Mouse (Mus musculus): ENCODE measurements around the gene Actrt2. TPM values are rescaled to one million over a fixed set of nuclear protein-coding genes. Genes with fewer than 3 reads are reported as not detected.

Actrt2 gene
- polyA plus RNA-seq, 1 experiment from 2014 or later, result not detected

GRCm38 (mm10) chr4:154626282-154626681, 41.4 kb downstream of the Actrt2 start:
- Histone ChIP-seq H3K27me3 (ENCODE audit: insufficient read depth, low read length) (no peaks in the 10 kb centered on the region), H3K4me3 (ENCODE audit: low read depth, low read length) (no peak overlapping the region), H3K27ac (ENCODE audit: low read depth) (no peak overlapping the region), H3K36me3 (replicated peaks; ENCODE audit: insufficient read depth, low read length) (no peaks in the 10 kb centered on the region), H3K4me1 (ENCODE audit: insufficient read depth) (peaks cover 3% of the 10 kb centered on the region; the same call in 1 of the 2 replicates), H3K9me3 (ENCODE audit: low read length) (no peaks in the 10 kb centered on the region), H3K9ac (replicated peaks) (no peak overlapping the region), H3K4me2 (ENCODE audit: low read depth, low read length) (no peak overlapping the region)
- 63% methylated on average over 2 of the region's 2 CpGs for WGBS (ENCODE audit: insufficient replicate concordance)
- no peak for ATAC-seq
- TF ChIP-seq CTCF (IDR thresholded peaks at IDR 0.05; ENCODE audit: low read depth) (no peak), EP300 (IDR thresholded peaks at IDR 0.05; ENCODE audit: low read depth) (no peak)
- no peak for DNase-seq

GRCm38 (mm10) chr4:154625710-154626109, 42.0 kb downstream of the Actrt2 start:
- Histone ChIP-seq H3K9ac (replicated peaks) (no peak overlapping the region), H3K36me3 (replicated peaks; ENCODE audit: insufficient read depth, low read length) (no peaks in the 10 kb centered on the region), H3K27me3 (ENCODE audit: insufficient read depth, low read length) (no peaks in the 10 kb centered on the region), H3K4me3 (ENCODE audit: low read depth, low read length) (no peak overlapping the region), H3K27ac (ENCODE audit: low read depth) (no peak overlapping the region), H3K4me1 (ENCODE audit: insufficient read depth) (peaks cover 3% of the 10 kb centered on the region; the same call in 1 of the 2 replicates), H3K4me2 (ENCODE audit: low read depth, low read length) (no peak overlapping the region), H3K9me3 (ENCODE audit: low read length) (no peaks in the 10 kb centered on the region)
- WGBS (ENCODE audit: insufficient replicate concordance), result 74% methylated on average over 14 of the region's 14 CpGs
- TF ChIP-seq CTCF (IDR thresholded peaks at IDR 0.05; ENCODE audit: low read depth) (no peak), EP300 (IDR thresholded peaks at IDR 0.05; ENCODE audit: low read depth) (no peak)
- no peak for ATAC-seq
- no peak for DNase-seq

GRCm38 (mm10) chr4:154623241-154623640, 44.4 kb downstream of the Actrt2 start:
- no peak for DNase-seq
- H3K4me1 ChIP-seq (ENCODE audit: insufficient read depth), result peaks cover 3% of the 10 kb centered on the region; the same call in 1 of the 2 replicates
- H3K9me3 ChIP-seq (ENCODE audit: low read length), result no peaks in the 10 kb centered on the region
- no peak overlapping the region for H3K27ac ChIP-seq (ENCODE audit: low read depth)
- no peak for TF ChIP-seq EP300 (IDR thresholded peaks at IDR 0.05; ENCODE audit: low read depth)
- no peak for TF ChIP-seq CTCF (IDR thresholded peaks at IDR 0.05; ENCODE audit: low read depth)
- no peak overlapping the region for H3K4me3 ChIP-seq (ENCODE audit: low read depth, low read length)
- no peaks in the 10 kb centered on the region for H3K27me3 ChIP-seq (ENCODE audit: insufficient read depth, low read length)
- WGBS (ENCODE audit: insufficient replicate concordance), result 74% methylated on average over 3 of the region's 3 CpGs
- no peaks in the 10 kb centered on the region for H3K36me3 ChIP-seq (replicated peaks; ENCODE audit: insufficient read depth, low read length)
- ATAC-seq, result no peak
- H3K9ac ChIP-seq (replicated peaks), result no peak overlapping the region
- no peak overlapping the region for H3K4me2 ChIP-seq (ENCODE audit: low read depth, low read length)

GRCm38 (mm10) chr4:154622521-154622920, 45.1 kb downstream of the Actrt2 start:
- H3K9ac ChIP-seq (replicated peaks), result no peak overlapping the region
- no peaks in the 10 kb centered on the region for H3K36me3 ChIP-seq (replicated peaks; ENCODE audit: insufficient read depth, low read length)
- H3K27me3 ChIP-seq (ENCODE audit: insufficient read depth, low read length), result no peaks in the 10 kb centered on the region
- TF ChIP-seq CTCF (IDR thresholded peaks at IDR 0.05; ENCODE audit: low read depth) (no peak), EP300 (IDR thresholded peaks at IDR 0.05; ENCODE audit: low read depth) (no peak)
- H3K4me3 ChIP-seq (ENCODE audit: low read depth, low read length), result no peak overlapping the region
- peaks cover 5% of the 10 kb centered on the region for H3K4me1 ChIP-seq (ENCODE audit: insufficient read depth)
- H3K9me3 ChIP-seq (ENCODE audit: low read length), result no peaks in the 10 kb centered on the region
- no peak for DNase-seq
- WGBS (ENCODE audit: insufficient replicate concordance), result 88% methylated on average over 4 of the region's 4 CpGs
- H3K4me2 ChIP-seq (ENCODE audit: low read depth, low read length), result no peak overlapping the region
- no peak overlapping the region for H3K27ac ChIP-seq (ENCODE audit: low read depth)
- ATAC-seq, result no peak

Other genes with a start within 250 kb of the Actrt2 start
- gene Prdm16, start 31.0 kb downstream of the Actrt2 start, polyA plus RNA-seq (2015; fragmentation: Nextera tagmentation; extraction: Ambion mirVana), result 0.75 and 2.2 TPM in 2 replicates
- not detected in 2 replicates for gene Ttc34, start 169.6 kb upstream of the Actrt2 start, polyA plus RNA-seq (2015; fragmentation: Nextera tagmentation; extraction: Ambion mirVana)
- 0.80 and 0.98 TPM in 2 replicates for gene Mmel1, start 201.7 kb upstream of the Actrt2 start, polyA plus RNA-seq (2015; fragmentation: Nextera tagmentation; extraction: Ambion mirVana)
- 5.9 and 6.5 TPM in 2 replicates for gene Fam213b, start 231.3 kb upstream of the Actrt2 start, polyA plus RNA-seq (2015; fragmentation: Nextera tagmentation; extraction: Ambion mirVana)